ENCODE assay signal across 9 mouse cellular contexts in genomic region chr19:41982791-41983150, GRCm38 (mm10). TPM values are rescaled to one million over a fixed set of nuclear protein-coding genes. Genes with fewer than 3 reads are reported as not detected.
DNase-seq lines count a peak whose midpoint lies in the region; ATAC-seq and TF ChIP-seq lines count a peak whose summit lies in the region.
"Had no signal": no experiment of that assay in that cellular context is flagged by ENCODE, and none has a peak within 500 bp of the region (broad histone marks: within the 10 kb centered on the region; RNA-seq: fewer than 3 reads in every experiment).

No protein-coding gene starts in this region.

- H3K4me2 ChIP-seq in kidney, embryonic 15.5 days: peak overlapping the region; percentile 74
- H3K4me2 ChIP-seq in heart, embryonic 16.5 days (ENCODE audit: low read depth, low read length): peak overlapping the region; percentile 78
- peak overlapping the region; percentile 93 for H3K4me2 ChIP-seq in lung, postnatal 0 days (replicated peaks; ENCODE audit: low read depth, low read length)

- H3K4me3 ChIP-seq in kidney, embryonic 15.5 days (replicated peaks): peak overlapping the region; percentile 94
- peak overlapping the region; percentile 74 for H3K4me3 ChIP-seq in heart, embryonic 16.5 days (ENCODE audit: low read length)
- peak overlapping the region; percentile 91 for H3K4me3 ChIP-seq in lung, postnatal 0 days (ENCODE audit: low read depth, low read length)

- H3K4me1 ChIP-seq in kidney, embryonic 15.5 days: peaks cover 34% of the 10 kb centered on the region
- peaks cover 20% of the 10 kb centered on the region for H3K4me1 ChIP-seq in heart, embryonic 16.5 days (ENCODE audit: control insufficient read depth, insufficient read depth, low read length)
- H3K4me1 ChIP-seq in lung, postnatal 0 days (ENCODE audit: insufficient read depth, low read depth, low read length): peaks cover 5% of the 10 kb centered on the region

- TF ChIP-seq EP300 in lung, postnatal 0 days (IDR thresholded peaks at IDR 0.05): no peak

- WGBS in kidney, embryonic 15.5 days: 3% methylated on average over 4 of the region's 4 CpGs
- WGBS in heart, embryonic 16.5 days: 10% methylated on average over 4 of the region's 4 CpGs
- 7% methylated on average over 4 of the region's 4 CpGs for WGBS in lung, postnatal 0 days

- ATAC-seq in kidney, embryonic 15.5 days (replicated peaks; ENCODE audit: low FRiP score): no peak
- no peak for ATAC-seq in heart, embryonic 16.5 days (replicated peaks; ENCODE audit: extremely low read depth, insufficient read depth, low FRiP score)
- no peak for ATAC-seq in lung, postnatal 0 days

- peak overlapping the region; percentile 90 for H3K9ac ChIP-seq in kidney, embryonic 15.5 days
- H3K9ac ChIP-seq in heart, embryonic 16.5 days (ENCODE audit: low read length): peak overlapping the region; percentile 94
- H3K9ac ChIP-seq in lung, postnatal 0 days (replicated peaks; ENCODE audit: low read depth): peak overlapping the region; percentile 90

- TF ChIP-seq CTCF in lung, postnatal 0 days (IDR thresholded peaks at IDR 0.05): no peak

- no peaks in the 10 kb centered on the region for H3K27me3 ChIP-seq in kidney, embryonic 15.5 days
- no peaks in the 10 kb centered on the region for H3K27me3 ChIP-seq in heart, embryonic 16.5 days (ENCODE audit: control insufficient read depth, insufficient read depth, low read length)
- H3K27me3 ChIP-seq in lung, postnatal 0 days (replicated peaks; ENCODE audit: insufficient read depth, low read length): no peaks in the 10 kb centered on the region

- H3K9me3 ChIP-seq in kidney, embryonic 15.5 days (replicated peaks): no peaks in the 10 kb centered on the region
- H3K9me3 ChIP-seq in heart, embryonic 16.5 days (replicated peaks; ENCODE audit: control insufficient read depth, low read length): no peaks in the 10 kb centered on the region
- H3K9me3 ChIP-seq in lung, postnatal 0 days (ENCODE audit: low read length): no peaks in the 10 kb centered on the region

- H3K27ac ChIP-seq in kidney, embryonic 15.5 days: peak overlapping the region; percentile 95
- peak overlapping the region; percentile 92 for H3K27ac ChIP-seq in heart, embryonic 16.5 days (ENCODE audit: low read length)
- H3K27ac ChIP-seq in lung, postnatal 0 days (ENCODE audit: low read length): peak overlapping the region; percentile 97; the same call in 1 of the 2 replicates

- 0 out of 2 replicates have a peak, but pooled peaks cover 5% of the 10 kb centered on the region for H3K36me3 ChIP-seq in kidney, embryonic 15.5 days
- no peaks in the 10 kb centered on the region for H3K36me3 ChIP-seq in heart, embryonic 16.5 days (ENCODE audit: control insufficient read depth, insufficient read depth)
- no peaks in the 10 kb centered on the region for H3K36me3 ChIP-seq in lung, postnatal 0 days (ENCODE audit: insufficient read depth, low read length)

- DNase-seq in kidney, adult 11 months: no peak
- DNase-seq in Muller cell, postnatal 12 days (ENCODE audit: inconsistent ontology term): peak; percentile 50
- DNase-seq in lung, postnatal 0 days (ENCODE audit: low spot score): peak; percentile 57
- no peak for DNase-seq in adrenal gland, adult 18-20 months (ENCODE audit: low spot score in 2 of 2)
- no peak for DNase-seq in frontal cortex, adult 2 months (ENCODE audit: extremely low spot score in 1 of 2, low spot score in 1 of 2)
- no peak for DNase-seq in adrenal gland, postnatal 36 days

RNA-seq across cellular contexts. Expression of gene Ubtd1, which starts 1.2 kb away (rescaled TPM):
- 29.0 and 32.3 TPM in 2 replicates for polyA plus RNA-seq in kidney, embryonic 15.5 days (2015; fragmentation: Nextera tagmentation; extraction: Ambion mirVana)
- polyA plus RNA-seq in heart, embryonic 16.5 days (2015; fragmentation: Nextera tagmentation; extraction: Ambion mirVana): 17.1 and 18.5 TPM in 2 replicates
- polyA plus RNA-seq in lung, postnatal 0 days (2015; fragmentation: Nextera tagmentation; extraction: Ambion mirVana): 21.3 and 23.2 TPM in 2 replicates
- total RNA-seq in adrenal gland, adult 18-20 months (2021): 10 to 100 TPM; 16.4 to 17.4 TPM
- 21.6 and 21.9 TPM in 2 replicates for polyA plus RNA-seq in frontal cortex, adult 2 months (2012; rRNA removed)
- total RNA-seq in adrenal gland, postnatal 36 days (2021): 10 to 100 TPM; 17.1 to 17.5 TPM

RNA-seq across cellular contexts. Expression of gene Mms19, which starts 1.8 kb away (rescaled TPM):
- polyA plus RNA-seq in kidney, embryonic 15.5 days (2015; fragmentation: Nextera tagmentation; extraction: Ambion mirVana): 40.6 and 45.6 TPM in 2 replicates
- polyA plus RNA-seq in heart, embryonic 16.5 days (2015; fragmentation: Nextera tagmentation; extraction: Ambion mirVana): 20.7 and 24.5 TPM in 2 replicates
- polyA plus RNA-seq in lung, postnatal 0 days (2015; fragmentation: Nextera tagmentation; extraction: Ambion mirVana): 12.8 and 16.5 TPM in 2 replicates
- 10 to 100 TPM; 17.3 to 22.1 TPM for total RNA-seq in adrenal gland, adult 18-20 months (2021)
- 56.3 and 61.7 TPM in 2 replicates for polyA plus RNA-seq in frontal cortex, adult 2 months (2012; rRNA removed)
- 10 to 100 TPM; 20.2 to 23.9 TPM for total RNA-seq in adrenal gland, postnatal 36 days (2021)

RNA-seq across cellular contexts. Expression of gene Zdhhc16, which starts 49.5 kb away (rescaled TPM):
- 81.6 and 89.6 TPM in 2 replicates for polyA plus RNA-seq in kidney, embryonic 15.5 days (2015; fragmentation: Nextera tagmentation; extraction: Ambion mirVana)
- 53.7 and 59.2 TPM in 2 replicates for polyA plus RNA-seq in heart, embryonic 16.5 days (2015; fragmentation: Nextera tagmentation; extraction: Ambion mirVana)
- polyA plus RNA-seq in lung, postnatal 0 days (2015; fragmentation: Nextera tagmentation; extraction: Ambion mirVana): 46.9 and 55.1 TPM in 2 replicates
- total RNA-seq in adrenal gland, adult 18-20 months (2021): 10 to 100 TPM; 26.3 to 29.6 TPM
- 65.3 and 66.1 TPM in 2 replicates for polyA plus RNA-seq in frontal cortex, adult 2 months (2012; rRNA removed)
- total RNA-seq in adrenal gland, postnatal 36 days (2021): 10 to 100 TPM; 30.1 to 30.9 TPM

RNA-seq across cellular contexts. Expression of gene Exosc1, which starts 49.5 kb away (rescaled TPM):
- 85.1 TPM in 2 replicates for polyA plus RNA-seq in kidney, embryonic 15.5 days (2015; fragmentation: Nextera tagmentation; extraction: Ambion mirVana)
- 40.2 and 45.3 TPM in 2 replicates for polyA plus RNA-seq in heart, embryonic 16.5 days (2015; fragmentation: Nextera tagmentation; extraction: Ambion mirVana)
- 43.4 and 45.2 TPM in 2 replicates for polyA plus RNA-seq in lung, postnatal 0 days (2015; fragmentation: Nextera tagmentation; extraction: Ambion mirVana)
- 10 to 100 TPM; 25.8 to 26.8 TPM for total RNA-seq in adrenal gland, adult 18-20 months (2021)
- 25.1 and 28.0 TPM in 2 replicates for polyA plus RNA-seq in frontal cortex, adult 2 months (2012; rRNA removed)
- 10 to 100 TPM; 28.3 to 31.7 TPM for total RNA-seq in adrenal gland, postnatal 36 days (2021)

RNA-seq across cellular contexts. Expression of gene Ankrd2, which starts 53.0 kb away (rescaled TPM):
- 0.35 TPM in 1 of 2 replicates, not detected in the other for polyA plus RNA-seq in kidney, embryonic 15.5 days (2015; fragmentation: Nextera tagmentation; extraction: Ambion mirVana)
- not detected in 2 replicates for polyA plus RNA-seq in heart, embryonic 16.5 days (2015; fragmentation: Nextera tagmentation; extraction: Ambion mirVana)
- 0.53 and 0.62 TPM in 2 replicates for polyA plus RNA-seq in lung, postnatal 0 days (2015; fragmentation: Nextera tagmentation; extraction: Ambion mirVana)
- under 1 TPM; 0.64 to 0.76 TPM for total RNA-seq in adrenal gland, adult 18-20 months (2021)
- 0.16 and 0.55 TPM in 2 replicates for polyA plus RNA-seq in frontal cortex, adult 2 months (2012; rRNA removed)
- under 1 TPM in 1 of 2 experiments, not detected in 1; 0.49 TPM for total RNA-seq in adrenal gland, postnatal 36 days (2021)
- total RNA-seq: common myeloid progenitor, adult 5-6 weeks had no signal

Comparison
In these comparisons a context has a peak if more than half of its experiments do, and no peak if none do; other contexts are left out.
1. DNase-seq: peak in Muller cell, postnatal 12 days (single experiment) and lung, postnatal 0 days (single experiment); none in kidney, adult 11 months (single experiment), adrenal gland, adult 18-20 months (0 of 2), frontal cortex, adult 2 months (0 of 2) and adrenal gland, postnatal 36 days (0 of 2).
2. Peak in every context shown above with its lines, with median percentiles within 50 percentile points of each other: H3K27ac ChIP-seq, H3K4me2 ChIP-seq, H3K4me3 ChIP-seq and H3K9ac ChIP-seq.